Comparison of ENCODE assay signal across 8 mouse cellular contexts in genomic region chr5:123670800-123671472, GRCm38 (mm10). TPM values are rescaled to one million over a fixed set of nuclear protein-coding genes. Genes with fewer than 3 reads are reported as not detected.
DNase-seq lines count a peak whose midpoint lies in the region; ATAC-seq and TF ChIP-seq lines count a peak whose summit lies in the region.

No protein-coding gene starts in this region.

- no peak overlapping the region for H3K9ac ChIP-seq in midbrain, postnatal 0 days (replicated peaks; ENCODE audit: low read length, poor library complexity, severe bottlenecking)

- peak; percentile 47 to 68 for DNase-seq in lung, adult 18-20 months
- DNase-seq in lung, postnatal 14 days, result no peak
- DNase-seq in adrenal gland, postnatal 25 days, result peak; percentile 31
- peak; percentile 61 for DNase-seq in heart, adult 8-10 months (ENCODE audit: low spot score)
- peak; percentile 27 for DNase-seq in kidney, postnatal 14 days
- no peak for DNase-seq in midbrain, postnatal 0 days (ENCODE audit: low spot score)
- DNase-seq in yolk sac, embryonic 10.5 days (ENCODE audit: low spot score), result no peak

- no peak for TF ChIP-seq CTCF in midbrain, postnatal 0 days (IDR thresholded peaks at IDR 0.05)

- no peak overlapping the region for H3K4me2 ChIP-seq in midbrain, postnatal 0 days (ENCODE audit: low read depth, low read length, poor library complexity, severe bottlenecking)

- H3K9me3 ChIP-seq in midbrain, postnatal 0 days (ENCODE audit: low read length), result no peaks in the 10 kb centered on the region

- no peaks in the 10 kb centered on the region for H3K36me3 ChIP-seq in midbrain, postnatal 0 days (ENCODE audit: insufficient read depth, low read length)

- no peak overlapping the region for H3K4me3 ChIP-seq in midbrain, postnatal 0 days (ENCODE audit: low read depth, low read length)

- no peaks in the 10 kb centered on the region for H3K27me3 ChIP-seq in midbrain, postnatal 0 days (ENCODE audit: insufficient read depth, low read length)

- WGBS in midbrain, postnatal 0 days, result 41% methylated on average over 14 of the region's 14 CpGs

- H3K27ac ChIP-seq in midbrain, postnatal 0 days (ENCODE audit: low read depth, low read length), result 0 out of 2 replicates have a peak overlapping the region, but pooled peaks have one; percentile 1

- no peaks in the 10 kb centered on the region for H3K4me1 ChIP-seq in midbrain, postnatal 0 days (ENCODE audit: insufficient read depth, low read length)

- no peak for ATAC-seq in midbrain, postnatal 0 days (ENCODE audit: low FRiP score)
- ATAC-seq in CD4-positive, CD25-positive, alpha-beta regulatory T cell, adult 4 months, result no peak

RNA-seq across cellular contexts. Expression of gene Clip1, which starts 13.5 kb away (rescaled TPM):
- total RNA-seq in adrenal gland, postnatal 25 days (2021), result 87.4 and 103 TPM in 2 replicates
- 100 to 1,000 TPM; 213 to 261 (median 228) TPM for total RNA-seq in heart, adult 8-10 months (2022)
- total RNA-seq in midbrain, postnatal 0 days (2014; rRNA removed), result 73.1 and 80.0 TPM in 2 replicates
- polyA plus RNA-seq in midbrain, postnatal 0 days (2015; fragmentation: Nextera tagmentation; extraction: Ambion mirVana), result 64.2 and 77.5 TPM in 2 replicates
- polyA plus RNA-seq in CD4-positive, CD25-positive, alpha-beta regulatory T cell, adult 4 months (2017; shearing (Covaris generic)), result 10 to 100 TPM; 48.4 to 51.4 TPM

RNA-seq across cellular contexts. Expression of gene Zcchc8, which starts 50.0 kb away (rescaled TPM):
- total RNA-seq in adrenal gland, postnatal 25 days (2021), result 52.9 and 57.5 TPM in 2 replicates
- 10 to 100 TPM; 18.3 to 22.5 (median 20.3) TPM for total RNA-seq in heart, adult 8-10 months (2022)
- 29.6 and 40.6 TPM in 2 replicates for total RNA-seq in midbrain, postnatal 0 days (2014; rRNA removed)
- polyA plus RNA-seq in midbrain, postnatal 0 days (2015; fragmentation: Nextera tagmentation; extraction: Ambion mirVana), result 41.9 and 46.3 TPM in 2 replicates
- polyA plus RNA-seq in CD4-positive, CD25-positive, alpha-beta regulatory T cell, adult 4 months (2017; shearing (Covaris generic)), result 10 to 100 TPM; 55.3 to 67.5 TPM

Comparison
In these comparisons a context has a peak if more than half of its experiments do, and no peak if none do; other contexts are left out.
1. DNase-seq: peak in lung, adult 18-20 months (2 of 2), adrenal gland, postnatal 25 days (single experiment), heart, adult 8-10 months (single experiment) and kidney, postnatal 14 days (single experiment); none in lung, postnatal 14 days (single experiment), midbrain, postnatal 0 days (single experiment) and yolk sac, embryonic 10.5 days (single experiment).